Mouse (Mus musculus): ENCODE results near the gene Tifab. TPM values are rescaled to one million over a fixed set of nuclear protein-coding genes. Genes with fewer than 3 reads are reported as not detected.

The Tifab gene
- total RNA-seq, 1 experiment from 2014 or later, result 1.5 TPM

DNA sequence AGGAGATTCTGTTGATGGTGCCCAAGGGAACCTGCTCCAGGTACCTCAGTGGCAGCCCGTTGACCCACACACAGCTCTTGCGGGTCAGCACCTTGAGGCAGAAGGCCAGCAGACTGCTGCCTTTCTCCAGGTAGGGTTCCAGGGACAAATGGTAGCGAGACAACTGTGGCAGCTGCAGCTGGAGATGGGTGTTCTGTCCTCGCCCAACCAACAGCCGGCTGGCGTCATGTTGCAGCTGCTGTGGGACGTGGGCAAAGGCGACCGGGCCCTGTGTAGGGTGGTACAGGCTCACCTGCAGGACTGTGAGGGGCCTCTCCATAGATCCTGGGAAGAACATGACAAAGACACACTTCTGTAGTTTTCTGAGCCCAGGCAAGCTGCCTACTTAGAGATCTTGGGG lies 2.4 kb downstream of the Tifab start:
- DNase-seq, result no peak

DNA sequence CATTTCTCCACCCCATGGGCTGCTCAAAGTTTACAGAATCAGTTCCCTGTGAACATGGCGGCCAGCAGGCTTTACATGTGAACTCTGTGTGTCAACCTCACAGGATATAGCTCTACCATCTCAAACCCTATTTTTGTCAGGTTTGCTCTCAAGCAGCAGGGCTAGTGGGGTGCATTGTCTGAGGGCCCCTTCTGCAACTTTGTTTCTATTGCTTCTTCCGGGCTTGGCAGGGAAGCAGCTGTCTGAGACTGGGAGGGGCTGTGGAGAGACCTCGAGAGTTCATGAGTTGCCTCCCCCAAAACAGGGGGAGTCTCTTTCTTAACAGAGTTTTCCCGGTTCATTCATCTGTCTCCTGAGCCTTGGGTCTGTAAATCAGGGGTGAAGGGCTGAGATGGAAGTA lies 2.8 kb downstream of the Tifab start:
- no peak for DNase-seq

DNA sequence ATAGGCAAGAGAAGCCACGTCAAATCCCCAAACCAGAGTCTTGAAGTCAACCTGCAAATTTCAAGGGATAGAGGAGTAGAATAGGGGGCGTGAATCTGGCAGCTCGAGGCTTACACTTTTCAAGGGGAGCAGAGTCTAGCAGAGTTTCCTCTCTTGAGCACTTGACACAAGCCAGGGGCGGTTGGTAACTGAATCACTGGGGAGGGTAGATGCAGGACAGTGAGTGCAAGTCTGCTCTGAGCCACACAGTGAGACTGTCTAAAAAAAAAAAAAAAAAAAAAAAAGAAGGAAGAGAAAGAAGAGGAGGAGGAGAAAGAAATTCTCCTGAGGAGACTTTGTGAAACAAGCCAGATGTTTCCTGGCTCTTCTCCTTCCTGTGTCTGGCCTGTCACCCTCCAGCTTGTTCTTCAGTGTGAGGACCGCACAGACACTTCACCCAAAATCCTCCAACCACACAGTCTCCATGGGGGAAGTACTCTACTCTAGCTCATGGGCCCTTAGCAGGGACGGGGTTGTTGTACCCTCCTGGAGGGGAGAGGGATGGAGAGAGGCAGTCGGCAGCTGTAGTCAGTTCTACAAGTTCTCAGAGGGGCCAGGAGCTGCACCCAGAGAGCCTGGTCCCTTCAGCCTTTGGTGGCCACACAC lies 5.7 kb downstream of the Tifab start:
- no peak for DNase-seq

DNA sequence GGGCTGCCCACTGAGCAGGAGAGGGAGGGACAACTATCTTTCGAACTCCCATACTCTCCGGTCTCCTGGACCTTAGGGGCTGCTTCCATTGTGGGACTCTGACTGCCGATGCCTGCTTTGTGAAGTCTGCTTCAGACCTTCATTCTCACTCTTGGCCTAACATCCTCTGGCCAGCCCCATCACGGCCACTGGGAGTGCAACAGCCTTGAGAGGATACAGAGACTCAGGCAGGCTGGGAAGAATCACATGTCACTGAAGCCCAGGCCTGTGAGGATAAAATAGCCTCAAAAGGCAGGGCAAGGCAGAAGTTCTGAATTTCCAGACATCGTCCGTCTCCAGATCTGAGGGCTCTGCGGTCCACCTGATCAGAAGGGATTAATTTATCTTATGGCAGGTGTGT lies 6.6 kb downstream of the Tifab start:
- no peak for DNase-seq

DNA sequence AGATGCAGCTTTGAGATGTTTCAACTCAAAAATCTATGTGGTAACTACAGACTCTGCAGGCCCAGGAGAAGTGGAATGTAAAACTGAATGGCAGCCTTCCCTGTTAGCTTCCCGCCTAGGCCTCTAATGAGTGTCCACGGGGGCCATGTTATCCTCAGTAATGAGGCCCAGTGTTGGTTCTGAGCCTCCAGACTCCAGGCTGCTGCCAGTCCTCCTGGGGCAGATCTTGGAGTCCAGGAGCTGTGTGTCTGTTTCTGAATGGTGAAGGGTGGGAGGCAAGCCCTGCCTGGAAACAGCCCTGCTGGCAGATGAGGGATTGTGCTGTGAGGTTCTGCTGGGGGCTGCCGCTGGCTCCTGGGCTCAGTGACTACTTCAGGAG lies 10.3 kb downstream of the Tifab start:
- DNase-seq, result no peak

DNA sequence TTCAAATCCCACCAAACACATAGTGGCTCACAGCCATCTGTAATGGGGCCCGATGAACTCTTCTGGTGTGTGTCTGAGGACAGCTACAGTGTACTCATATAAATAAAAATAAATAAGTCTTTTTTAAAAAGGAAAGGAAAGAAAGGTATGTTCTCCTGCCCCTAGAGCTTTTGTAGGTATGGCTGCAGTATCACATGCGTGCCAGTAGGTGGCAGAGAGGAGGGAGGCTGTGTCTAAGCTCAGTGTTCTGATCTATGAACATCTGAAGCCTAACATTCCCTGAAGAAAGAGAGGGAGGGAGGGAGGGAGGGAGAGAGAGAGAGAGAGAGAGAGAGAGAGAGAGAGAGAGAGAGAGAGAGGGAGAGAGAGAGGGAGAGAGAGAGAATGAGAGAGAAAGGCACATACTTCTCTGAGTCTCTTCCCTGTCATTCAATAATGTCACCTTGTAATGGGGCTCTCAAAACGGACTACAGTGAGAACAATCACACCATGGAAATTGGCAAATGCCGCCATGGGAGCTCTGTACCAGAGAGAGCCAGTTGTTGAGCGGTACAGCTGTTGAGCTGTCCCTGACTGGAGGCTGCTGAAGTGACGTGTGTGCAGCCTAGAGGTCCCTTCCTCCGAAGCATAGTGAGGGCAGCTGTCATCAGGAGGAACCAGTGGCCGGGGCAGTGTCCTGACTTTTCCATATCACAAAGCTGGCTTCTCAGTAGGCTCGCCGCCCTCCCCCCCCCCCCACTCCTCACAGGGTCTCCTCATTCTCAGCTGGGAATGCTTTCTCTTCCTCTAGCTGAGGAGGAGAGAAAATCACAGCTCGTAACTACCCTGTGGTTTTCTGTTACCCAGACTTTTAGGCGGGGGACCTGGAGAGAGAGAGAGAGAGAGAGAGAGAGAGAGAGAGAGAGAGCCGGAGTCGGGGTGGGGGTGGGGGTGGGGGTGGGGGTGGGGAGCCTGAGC lies 11.0 kb downstream of the Tifab start:
- no peak for DNase-seq

DNA sequence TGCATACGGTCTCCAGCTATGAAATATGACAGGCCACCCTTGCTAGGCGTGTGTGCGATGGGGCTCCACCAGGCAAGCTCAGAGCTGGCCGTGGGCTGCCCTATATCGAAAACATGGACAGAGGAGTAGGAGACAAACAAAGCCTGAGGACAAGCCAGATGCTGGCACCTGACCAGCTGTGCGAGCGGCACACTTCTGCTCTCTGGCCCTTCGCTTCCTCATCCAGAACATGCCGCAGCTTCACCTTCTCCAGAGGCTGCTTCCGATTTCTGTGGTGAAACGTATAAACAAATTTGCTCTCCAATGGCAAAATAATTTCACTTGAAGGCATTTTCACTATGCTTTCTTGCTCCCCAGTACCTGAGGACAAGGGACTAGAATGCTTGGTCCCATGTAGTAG lies 13.1 kb downstream of the Tifab start:
- no peak for DNase-seq

DNA sequence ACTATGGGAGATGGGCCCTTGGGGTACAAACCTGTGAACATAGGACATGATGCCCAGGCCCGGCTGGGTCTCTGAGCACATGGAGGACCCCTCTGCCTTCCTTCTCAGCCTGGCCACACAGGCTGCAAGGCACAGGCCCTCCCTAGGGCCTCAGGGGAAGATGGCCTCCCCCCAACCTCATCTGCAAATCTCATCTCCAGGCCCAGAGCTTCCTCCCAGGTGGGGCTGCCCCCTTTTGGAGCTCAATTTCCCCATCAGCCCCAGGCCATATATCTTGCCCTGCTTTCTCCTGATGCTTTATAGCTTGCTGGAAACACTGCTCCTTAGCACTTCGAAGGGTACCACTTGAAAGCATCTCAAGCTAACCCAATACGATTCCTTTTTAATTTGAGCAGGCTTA lies 14.3 kb downstream of the Tifab start:
- DNase-seq, result no peak

DNA sequence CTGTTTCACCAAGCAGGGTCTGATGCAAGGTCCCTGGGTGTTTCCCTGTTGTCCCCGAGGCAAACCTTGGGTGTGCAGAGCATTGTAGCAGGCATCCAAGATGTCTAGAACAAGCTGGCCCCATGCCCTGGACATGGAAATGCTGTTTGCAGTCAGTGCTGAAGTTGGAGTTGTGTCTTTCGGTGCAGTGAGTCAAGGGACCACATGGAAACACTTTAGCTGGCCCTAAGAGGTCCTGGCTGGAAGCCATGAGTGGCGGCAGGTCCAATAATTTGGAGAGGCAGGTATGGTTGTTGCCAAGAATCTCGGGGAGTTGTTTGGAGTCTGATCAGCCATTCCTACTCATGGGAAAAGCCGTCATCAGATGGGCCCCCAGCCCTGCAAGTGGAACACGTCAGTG lies 14.9 kb downstream of the Tifab start:
- peak; percentile 16 for DNase-seq

DNA sequence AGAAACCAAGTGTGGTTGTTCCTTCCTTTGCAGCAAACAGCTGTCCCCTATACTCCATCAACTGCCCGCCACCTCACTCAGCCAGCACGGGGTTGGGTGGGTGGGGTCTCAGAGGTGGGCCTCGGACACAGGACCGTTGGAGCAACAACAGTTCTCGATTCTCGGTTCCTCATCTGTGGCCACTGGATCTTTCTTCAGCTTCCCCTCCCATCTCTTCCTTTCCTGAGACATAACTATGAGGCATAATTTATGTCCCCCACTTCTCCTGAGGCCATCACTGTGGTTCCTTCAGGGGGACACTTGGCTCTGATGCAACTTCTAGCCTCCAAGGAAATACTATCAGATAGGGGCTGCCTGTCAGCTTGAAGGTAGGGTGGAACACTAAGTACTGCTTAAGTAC lies 15.8 kb downstream of the Tifab start:
- no peak for DNase-seq

DNA sequence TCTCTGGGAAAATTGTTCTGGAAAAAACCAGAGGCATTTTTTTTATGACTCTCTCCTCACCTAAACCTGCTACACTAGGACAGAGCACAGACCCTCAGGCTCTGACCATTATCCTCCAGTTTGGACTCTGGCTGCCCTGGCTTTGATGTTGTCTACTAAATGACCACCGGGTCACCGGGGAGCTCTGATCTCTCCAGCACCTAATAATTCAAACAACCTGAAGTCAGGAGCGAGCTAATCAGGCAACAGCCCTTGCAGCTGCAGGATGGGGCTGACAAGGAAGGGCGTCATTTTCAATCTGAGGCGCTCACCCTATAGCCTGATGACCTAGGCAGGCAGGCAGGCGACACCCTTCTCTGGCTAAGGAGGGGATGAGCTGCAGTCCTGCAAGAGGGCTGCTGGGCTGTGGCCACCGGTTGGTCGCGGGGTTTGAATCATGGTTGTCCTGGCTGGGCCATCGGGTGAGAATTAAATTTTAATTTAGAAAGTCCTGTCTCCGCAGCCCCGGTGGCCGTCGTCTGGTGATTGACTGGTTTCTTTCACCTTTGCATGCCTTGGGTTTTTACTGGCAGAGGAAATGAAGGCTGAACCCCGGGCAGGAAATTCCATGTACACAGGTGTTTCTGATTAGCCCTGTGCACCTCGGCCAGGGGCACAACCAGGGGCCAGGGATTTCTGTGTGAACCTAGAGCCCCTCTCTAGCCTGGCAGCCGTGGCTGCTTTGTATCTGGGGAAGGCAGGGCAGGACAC lies 18.9 kb downstream of the Tifab start:
- no peak for DNase-seq

DNA sequence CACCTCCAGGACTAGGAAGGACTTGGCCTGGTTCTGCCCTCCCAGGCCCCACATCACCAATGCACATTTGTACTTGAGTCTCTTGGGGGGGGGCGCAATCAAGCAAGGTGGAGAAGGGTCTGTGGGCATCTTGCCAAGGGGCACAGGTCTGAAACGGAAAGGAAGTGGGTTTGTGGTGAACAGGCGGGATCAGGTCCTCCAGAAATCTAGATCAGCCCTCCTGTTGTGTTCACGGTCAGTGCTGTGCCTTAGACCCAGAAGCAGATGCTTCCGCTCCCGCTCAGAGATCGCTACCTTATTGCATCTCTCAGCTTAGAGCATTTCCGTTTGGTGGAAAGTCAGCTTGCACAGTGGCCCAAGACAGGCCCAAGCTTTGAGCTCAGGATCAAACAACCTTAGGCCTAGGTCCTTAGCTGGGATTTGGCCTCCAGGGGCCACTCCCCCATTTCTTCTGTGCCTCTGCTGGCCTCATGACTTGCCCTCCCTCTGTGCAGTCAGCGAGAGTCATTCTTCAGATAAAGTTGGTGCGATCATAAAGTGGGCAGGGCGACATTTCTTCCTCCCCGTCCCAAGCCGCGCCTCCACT lies 19.6 kb downstream of the Tifab start:
- no peak for DNase-seq

DNA sequence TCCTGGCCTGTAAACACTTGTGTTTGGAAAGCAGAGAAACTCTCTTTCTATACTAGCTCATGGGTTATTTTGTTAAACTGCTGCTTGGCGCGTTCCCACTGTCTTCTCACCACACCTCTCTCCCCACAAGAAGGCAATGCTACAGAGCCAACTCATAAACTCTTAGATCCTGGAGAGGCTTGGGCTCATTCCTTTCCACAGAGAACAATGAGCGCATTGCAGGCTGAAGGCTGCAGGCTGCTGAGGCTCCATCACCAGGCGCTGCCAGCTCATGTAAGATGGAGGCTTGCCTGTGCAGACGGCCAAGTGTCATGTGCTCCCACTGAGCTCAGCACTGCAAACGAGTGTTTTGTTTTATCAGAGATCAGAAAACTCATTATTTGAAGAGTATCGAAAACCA lies 23.0 kb downstream of the Tifab start:
- DNase-seq, result no peak

DNA sequence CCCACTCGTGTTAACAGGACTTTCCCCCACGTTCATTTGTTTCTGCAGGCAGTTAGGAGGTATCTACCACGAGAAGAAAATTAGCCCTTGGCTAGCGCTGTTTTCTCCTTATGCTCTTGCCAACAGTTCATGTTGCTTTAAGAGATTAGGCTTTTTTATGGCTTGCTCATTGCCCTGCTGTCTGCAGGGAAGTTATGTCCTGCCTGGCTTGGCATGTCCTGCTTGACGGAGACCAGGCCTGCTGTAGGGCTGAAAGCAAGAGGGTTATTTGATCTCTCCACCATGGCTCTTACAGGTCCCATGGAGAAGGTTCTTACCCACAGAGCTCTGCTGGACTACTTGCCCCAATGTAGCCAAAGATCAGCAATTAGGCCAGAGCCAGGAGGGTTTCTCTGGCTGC lies 23.6 kb downstream of the Tifab start:
- no peak for DNase-seq

DNA sequence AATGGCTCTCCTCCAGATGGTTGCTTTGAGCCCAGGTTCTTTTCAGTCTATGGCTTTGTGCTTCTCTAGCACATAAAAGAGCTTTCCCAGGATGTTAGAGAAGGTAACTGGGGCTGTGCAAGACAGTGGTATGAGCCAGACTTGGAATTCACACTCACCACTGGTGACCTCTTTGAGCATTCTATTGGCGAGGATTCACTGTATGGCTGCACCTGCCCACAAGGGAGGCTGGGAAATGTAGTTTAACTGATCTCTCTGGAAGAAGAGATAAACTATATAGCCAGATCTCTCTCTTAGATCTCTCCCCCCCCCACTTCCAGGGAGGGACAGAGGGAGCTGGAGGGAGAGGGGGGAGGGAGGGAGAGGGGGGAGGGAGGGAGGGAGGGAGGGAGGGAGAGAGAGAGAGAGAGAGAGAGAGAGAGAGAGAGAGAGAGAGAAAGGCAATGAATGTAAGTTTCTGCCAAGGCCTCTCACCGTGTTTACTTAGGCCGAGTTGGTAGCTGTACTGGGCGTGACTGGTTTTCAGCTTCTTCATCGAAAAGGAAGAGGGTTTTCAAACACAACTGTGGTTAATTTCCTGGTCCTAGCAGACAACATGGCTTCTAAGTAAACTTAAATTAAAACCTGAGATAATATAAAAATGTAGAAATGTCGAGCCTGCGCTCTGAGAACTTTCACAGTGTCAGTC lies 25.8 kb downstream of the Tifab start:
- DNase-seq, result no peak

DNA sequence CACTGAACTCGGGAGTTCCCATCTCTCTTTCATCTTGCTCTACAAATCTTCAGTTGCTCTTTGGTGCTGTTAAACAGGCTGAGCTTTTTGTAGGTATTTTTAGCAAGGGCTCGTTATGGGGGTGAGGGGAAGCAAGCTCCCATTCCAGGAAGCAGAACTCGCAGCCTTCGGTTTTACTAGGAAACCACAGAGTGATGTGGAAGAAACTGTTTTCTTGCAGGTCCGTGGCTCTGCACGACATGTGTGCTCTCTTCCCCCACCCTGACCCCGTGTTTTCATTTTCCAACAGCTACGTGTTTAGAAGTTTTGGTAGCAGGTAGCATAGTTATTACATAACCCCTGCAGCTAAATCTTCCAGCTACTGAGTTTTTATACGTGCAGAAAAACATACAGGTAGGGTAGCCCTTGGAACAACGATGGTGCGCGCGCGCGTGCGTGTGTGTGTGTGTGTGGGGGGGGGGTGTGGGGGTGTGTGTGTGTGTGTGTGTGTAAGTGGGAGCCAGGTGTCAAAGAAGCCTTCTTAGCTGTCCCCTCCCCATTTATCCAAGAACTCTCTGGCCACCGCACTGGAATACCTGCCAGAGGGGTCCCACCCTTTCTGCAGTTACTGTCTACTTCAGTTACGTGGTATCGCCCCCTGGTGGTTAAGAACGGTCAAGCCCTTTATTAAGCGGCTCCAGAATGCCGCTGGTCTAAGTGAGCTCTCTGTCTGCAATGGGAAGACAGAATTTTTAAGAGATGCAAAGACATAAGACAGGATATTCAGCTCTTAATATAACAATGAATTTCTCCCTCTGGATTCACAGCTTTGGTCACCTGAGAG lies 27.1 kb downstream of the Tifab start:
- peak; percentile 67 for DNase-seq

DNA sequence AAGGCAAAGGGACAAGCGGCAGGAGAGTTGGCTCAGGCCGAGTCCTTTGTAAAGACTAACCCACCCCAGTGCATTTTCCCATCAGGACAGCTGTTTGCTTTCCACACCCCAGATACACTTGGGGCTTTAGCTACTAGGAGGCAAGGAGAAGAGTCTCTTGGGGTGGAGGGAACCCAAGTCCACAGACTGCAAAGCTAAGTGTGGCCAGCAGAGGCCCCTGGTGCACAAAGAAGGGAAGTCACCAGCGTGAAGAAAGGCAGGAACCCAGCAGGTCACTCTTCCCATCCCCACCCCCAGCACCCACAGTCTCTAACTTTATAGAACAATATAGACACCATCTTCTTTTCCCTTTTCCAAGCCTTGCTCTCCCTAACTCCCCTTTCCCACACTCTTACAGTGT lies 33.2 kb downstream of the Tifab start:
- no peak for DNase-seq

DNA sequence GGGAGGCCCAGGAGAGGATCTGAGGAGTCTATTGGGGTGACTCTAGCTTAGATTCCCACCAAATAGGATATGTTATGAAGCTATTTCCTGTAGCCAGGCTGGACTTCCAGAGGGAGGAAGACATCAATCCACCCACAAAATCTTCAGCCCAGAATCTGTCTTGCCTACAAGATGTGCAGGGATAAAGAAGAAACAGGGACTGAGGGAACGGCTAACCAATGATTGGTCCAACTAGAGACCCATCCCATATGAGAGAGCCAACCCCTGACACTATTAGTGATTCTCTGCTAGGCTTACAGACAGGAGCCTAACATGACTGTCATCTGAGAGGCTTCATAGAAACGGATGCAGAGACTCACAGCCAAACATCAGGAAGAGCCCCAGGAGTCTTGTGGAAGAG lies 34.7 kb downstream of the Tifab start:
- DNase-seq, result no peak

DNA sequence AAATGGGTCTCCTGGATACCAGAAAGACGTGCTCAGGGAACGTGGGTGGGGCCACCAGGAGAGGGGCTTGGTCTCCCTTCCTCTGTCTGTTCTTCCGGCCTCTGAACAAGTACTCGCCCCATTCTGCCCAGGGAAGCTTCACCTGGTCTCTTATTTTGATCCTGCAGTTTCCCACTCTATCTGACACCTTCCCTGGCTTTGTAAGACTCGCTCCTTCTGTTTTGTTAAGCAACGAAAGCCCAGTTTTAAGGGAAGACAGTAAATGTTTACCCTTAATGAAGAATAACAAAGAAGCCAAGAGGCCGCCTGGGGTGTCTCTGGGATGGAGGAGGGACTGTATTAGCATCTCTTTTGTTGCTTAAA lies 35.6 kb downstream of the Tifab start:
- DNase-seq, result no peak

DNA sequence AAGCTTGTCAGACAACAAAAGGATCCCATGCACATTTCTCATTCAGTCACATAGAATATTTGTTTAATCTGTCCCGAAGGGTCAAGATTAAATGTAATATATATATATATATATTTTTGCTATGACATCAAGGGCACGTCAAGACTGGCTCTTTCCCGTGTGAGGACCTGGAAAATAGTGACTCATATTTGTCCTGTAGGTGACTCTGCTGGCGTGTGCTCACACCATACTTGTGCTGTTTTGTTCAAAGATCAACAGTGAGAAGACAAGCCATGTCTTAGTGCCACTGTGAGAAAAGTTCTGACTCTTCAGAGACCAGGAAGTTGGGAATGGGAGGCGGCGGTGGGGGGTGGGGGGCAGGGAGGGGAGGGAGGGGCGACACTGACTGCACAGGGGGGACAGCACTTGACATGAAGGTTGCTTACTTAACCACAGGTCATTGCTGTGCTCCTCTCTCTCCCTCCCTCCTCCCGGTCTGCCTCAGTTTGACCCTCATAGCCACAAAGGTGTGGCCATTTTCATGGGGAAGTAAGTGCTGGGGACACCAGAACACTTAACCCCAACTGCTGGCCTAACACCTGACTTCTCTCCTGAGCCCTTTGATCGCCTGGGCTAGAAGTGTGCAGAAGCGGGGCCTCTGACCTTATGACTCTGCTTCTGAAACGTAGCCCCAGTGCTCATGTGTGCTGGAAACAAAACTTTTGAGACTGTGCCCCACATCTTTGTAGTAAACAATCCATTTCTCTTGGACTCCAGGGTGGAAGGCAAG lies 36.1 kb downstream of the Tifab start:
- DNase-seq, result no peak
